Mouse (Mus musculus) lung, postnatal 36 days (tissue): ENCODE data around the gene Klhl3.
"Not testable (repeated sequence)": the region's sequence is repeated elsewhere in the genome, so short reads cannot be mapped to it uniquely, and the experiment has no call there.

Experiments used
- DNase-seq: peaks from one replicate; pipeline ENCODE4 v3.0.0; 2022; ENCODE audit warnings: mixed read lengths

The Klhl3 gene

DNA sequence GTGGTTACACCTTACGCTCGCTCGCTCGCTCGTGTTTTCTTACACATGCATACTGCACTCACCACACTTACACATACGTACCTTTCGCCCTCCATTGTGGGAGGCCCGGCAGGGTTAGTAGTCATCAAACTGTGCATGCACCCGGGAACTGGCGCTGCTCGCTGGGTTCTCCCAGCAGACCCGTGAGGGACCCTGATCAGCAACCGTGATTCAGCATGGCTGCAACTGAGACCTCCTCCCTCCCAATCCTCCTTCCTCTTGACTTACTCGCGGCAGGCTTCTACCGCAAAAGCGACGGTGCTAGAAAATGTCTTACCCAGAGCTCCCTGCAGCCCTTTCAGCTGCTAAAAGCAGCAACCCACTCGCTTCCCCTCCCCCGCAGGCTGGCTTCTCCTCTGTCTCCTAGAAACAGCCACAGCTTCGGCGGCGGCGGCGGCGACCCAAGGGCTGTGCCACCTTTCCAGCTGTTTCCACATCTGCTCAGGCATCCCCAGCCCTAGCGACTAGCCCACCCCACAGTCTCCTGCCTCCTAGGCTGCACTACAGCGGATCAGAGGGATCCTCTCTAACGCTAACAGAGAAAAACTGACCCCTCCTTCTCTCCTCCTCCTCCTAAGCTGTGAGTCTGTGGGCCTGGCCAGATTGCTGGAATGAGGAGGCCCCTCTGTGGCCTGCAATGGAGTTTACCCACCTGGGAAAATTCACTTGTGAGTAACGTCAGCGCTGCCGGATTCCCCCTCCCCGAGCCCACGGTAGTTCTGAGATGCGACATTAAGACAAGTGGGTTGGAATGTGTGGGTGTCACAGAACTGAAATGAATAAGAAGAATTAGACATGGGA lies at the start of gene Klhl3:
Klhl3 (minus strand) TSS at position 532 of the 840 bp plus-strand sequence.
- peak; percentile 73 for DNase-seq

GRCm38 (mm10) chr13:58160761-58161160 lies 47.4 kb upstream of the Klhl3 start:
- no peak for DNase-seq

DNA sequence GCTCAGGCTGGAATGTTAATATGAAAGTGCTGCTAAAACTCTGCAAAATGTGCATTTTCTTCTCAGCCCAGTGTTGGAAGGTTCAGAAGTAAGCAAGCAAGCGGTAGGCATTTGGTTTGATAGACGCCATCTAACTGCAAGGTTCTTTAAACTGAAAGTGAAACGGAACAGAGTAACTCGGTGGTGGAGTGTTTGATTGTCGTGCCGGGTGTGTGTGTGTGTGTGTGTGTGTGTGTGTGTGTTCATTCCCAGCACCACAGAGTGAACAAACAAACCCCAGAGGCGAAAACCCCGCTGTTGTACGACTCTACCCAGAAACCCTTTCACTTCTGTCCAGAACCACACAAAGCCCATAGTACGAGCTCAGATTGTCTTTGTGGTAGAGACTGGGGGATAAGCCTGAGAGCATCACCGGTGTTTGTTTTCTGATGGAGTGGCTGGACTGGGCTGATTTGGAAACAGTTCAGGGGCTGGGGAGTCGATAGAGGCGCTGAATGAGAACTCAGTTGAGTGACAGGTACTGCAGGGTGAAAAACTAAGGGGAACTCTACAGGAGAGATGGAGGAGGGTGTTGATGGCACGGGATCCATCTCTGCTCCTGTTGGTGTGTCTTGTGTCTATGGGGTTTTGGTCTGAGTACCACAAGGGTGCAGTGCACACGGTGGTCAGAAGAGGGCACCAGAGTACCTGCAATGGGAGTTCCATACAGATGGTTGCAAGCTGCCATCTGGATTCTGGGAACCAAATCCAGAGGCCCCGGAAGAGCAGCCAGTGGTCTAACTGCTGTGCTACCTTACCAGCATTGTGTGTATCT lies 44.9 kb upstream of the Klhl3 start:
- peak; percentile 93 for DNase-seq

DNA sequence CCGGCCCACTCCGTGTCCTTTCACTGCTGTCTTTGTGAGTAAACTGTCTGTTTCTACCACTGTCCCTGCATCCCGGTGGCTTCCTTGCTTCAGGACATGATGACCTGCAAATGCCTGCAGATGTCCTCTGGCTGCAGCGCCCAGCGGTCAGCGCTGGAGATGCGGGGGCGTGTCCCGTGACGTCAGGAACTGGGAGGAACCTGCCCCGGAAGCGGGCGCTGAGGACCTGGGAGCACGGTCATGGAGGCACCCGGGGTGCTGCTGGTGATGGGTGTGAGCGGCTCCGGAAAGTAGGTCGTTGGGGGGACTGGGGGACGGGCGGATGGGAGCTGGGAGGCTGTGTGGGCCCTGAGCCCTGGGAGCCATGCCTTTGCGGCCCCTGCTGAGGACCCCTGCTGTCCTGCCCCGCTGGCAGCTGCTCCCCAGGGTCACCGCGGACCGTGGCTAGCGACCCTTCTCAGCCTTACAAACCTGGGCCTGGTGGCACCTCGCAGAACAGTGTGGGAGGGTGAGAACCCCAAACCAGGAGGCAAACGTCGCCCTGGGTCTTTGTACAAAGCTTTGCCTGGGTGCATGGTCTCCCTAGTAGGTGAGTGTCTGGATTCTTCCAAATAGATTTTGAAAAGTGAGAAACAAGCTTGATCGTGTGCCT lies 44.2 kb upstream of the Klhl3 start, which contains the start of gene Idnk:
Idnk (plus strand) TSS at position 203 of the 652 bp plus-strand sequence.
- DNase-seq = peak; percentile 93

GRCm38 (mm10) chr13:58157036-58157435 lies 43.6 kb upstream of the Klhl3 start:
- DNase-seq = no peak

- peak; percentile 23 for DNase-seq
Observed at GRCm38 (mm10) chr13:58156031-58156430, 42.6 kb upstream of the Klhl3 start.

- no peak for DNase-seq
Observed at GRCm38 (mm10) chr13:58150442-58150841, 37.0 kb upstream of the Klhl3 start.

DNA sequence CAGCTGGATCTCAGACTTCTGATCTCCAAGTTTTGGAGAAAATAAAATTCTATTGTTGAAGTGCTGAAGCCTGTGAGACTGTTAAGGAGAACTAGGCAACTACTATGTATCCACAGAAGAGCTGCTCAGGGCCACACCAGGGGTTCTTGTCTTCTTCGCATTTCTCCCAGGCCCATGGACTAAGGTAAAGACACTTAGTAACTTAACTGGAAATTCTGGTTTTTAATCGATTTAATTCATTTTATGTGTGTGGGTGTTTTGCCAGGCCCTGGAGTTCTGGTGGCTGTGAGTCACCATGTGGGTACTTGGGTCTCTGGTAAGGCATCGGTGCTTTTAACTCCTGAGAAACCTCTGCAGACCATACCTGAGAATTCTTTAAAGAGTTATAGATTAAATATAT lies 36.2 kb upstream of the Klhl3 start:
- DNase-seq = no peak

DNA sequence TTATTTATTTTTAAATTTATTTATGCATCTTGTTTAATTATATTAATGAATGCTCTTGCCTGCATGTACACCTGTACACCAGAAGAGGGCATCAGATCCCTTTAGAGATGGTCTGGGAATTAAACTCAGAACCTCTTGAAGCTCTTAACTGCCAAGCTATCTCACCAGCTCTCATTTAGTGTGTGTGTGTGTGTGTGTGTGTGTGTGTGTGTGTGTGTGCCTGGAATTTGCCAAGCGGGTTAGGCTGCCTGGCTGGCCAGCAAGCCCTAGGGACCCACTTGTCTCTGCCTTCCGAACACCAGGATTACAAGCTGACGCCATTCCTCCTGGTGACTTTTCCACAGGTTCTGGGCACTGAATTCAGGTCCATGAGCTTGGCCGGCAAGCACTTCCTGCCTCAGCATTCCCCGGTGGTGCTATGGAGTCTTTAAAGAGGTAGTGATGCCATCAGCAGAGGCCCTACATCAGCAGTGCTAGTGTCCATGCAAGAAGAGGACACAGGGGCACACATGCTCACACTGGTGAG lies 35.7 kb upstream of the Klhl3 start:
- peak; percentile 57 for DNase-seq

DNA sequence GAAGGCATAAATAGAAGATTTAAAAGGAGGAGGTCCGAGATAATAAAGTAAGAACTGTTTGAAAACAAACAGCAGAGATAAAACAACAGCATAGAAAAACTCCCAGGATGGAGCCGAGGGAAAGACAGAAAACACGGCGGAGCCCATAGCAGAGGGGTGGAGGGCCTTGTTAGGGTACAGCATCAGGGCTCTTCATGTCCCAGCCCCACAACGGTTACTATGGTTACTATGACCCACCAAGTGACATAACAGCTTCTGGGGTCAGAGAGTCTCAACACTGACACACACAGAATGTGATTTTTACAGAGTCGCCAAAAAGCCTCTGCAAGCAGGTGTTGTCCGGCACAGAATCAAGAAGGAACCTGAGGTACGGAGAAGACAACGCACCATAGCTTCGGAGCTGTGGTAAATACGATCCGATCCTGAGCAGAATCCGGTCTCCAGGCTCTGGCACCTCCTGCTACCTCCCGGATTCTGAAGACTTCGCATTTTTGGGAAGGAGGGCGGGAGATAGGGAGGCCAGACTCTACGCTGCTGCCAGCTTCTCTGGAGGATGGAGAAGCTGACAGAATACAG lies 35.0 kb upstream of the Klhl3 start:
- peak; percentile 36 for DNase-seq

DNA sequence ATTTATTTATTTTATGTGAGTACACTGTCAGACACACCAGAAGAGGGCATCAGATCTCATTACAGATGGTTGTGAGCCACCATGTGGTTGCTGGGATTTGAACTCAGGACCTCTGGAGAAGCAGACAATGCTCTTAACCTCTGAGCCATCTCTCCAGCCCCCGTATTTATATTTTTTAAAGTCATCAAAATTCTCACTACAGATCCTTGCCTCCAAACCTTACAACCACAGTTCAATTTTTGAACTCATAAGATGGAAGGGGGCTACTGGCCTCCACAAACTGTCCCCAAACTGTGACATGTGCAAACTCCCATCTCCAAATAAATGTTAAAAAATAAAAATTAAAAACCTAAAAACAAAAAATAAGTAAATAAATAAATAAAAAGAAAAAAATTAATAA lies 34.4 kb upstream of the Klhl3 start:
- DNase-seq = no peak

DNA sequence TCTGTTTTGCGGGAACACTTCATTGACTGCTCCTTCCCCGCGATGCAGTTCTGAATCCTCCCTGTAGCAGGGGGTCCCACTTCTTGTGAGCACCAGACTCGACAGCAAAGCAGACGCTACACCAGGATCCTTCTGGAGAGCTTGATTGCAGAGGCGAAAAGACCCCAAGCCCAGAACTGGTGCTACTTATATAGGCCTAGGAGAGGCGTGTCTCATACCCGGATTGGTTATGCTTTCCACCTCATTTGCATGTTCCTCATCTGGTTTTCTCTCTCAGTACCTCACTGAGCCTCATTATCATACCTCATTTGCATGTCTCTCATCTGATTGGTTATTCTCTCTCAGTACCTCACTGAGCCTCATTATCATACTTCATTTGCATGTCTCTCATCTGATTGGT lies 33.2 kb upstream of the Klhl3 start:
- DNase-seq = not testable (repeated sequence)

DNA sequence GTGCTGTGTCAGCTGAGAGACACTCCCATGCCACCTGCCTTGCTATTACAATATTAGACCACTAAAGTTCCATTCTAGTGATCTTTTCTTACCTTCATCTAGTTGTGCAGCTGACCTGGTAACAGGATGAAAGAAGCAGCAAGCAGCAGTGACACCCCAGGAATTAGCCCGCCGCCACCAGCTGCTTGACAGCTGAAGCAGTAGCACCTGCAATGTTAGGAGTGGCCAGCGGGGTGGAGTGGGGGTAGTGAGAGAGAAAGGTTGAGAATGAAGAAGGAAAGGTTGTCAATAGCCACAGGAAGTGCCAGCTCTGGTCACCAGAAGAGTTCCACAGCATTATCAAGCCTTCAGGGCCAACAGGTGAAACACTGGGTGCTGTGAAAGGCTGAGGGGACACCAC lies 18.3 kb upstream of the Klhl3 start:
- DNase-seq = no peak

DNA sequence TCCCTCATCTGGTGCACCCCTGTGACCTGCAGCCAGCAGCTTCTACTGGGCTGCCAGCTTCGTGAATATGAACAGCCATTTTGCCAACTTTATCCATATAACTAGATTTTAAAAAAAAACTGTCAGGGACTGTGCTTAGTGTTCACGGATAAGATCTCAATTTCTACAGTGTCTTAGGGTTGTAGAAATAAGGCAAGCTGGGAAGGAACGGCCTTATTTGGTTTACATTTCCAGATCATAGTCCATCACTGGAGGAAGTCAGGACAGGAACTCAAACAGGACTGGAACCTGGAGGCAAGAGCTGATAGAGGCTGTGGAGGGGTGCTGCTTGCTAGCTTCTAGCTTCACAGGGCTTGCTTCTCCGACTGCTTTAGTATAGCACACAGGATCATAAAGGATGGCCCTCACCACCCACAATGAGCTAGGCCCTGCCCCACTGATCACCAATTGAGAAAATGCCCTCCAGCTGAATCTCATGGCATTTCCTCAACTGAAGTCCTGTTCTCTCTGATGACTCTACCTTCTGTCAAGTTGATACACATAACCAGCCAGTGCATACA lies 16.4 kb upstream of the Klhl3 start:
- no peak for DNase-seq

DNA sequence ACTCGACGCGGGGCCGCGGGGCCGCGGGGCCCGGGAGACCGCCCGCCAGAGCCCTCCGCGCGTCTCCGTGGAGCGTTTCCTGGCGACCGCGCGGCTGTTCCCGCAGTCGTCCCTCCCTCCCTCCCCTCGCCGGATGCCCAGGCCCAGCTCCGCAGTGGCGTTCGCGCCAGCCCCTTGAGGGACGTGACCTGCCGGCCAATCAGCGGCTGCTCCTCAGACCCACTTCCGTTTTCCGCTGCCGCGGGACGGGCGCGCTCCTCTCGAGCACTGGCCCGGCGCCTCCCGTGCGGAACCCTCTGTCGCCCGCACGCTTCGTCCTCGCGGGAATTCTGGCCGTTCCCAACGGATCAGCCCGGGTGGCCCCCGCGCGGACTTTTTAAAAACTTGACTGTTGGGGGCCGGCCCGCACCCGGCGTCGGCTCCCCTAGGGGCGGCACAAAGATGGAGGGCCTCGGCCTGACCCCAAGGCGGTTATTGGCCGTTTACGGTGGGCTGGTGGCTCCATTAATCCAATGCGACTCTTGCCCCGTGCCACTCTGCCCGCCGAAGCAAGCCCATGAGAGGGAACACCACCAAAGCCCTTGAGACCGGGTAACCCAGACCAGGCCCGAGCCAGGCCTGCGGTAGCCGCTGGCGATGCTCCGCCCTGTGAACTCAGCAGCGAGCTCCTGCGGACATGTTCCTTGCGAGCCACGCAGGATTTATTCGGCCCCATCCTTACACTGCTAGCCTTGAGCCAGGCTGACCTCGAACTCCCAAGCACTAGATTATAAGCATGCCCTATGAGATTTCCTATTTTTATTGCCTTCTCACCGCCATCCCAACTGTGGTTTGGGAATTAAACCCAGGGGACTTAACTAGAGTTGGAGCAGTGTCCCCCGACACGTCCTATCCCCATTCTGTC lies 15.6 kb upstream of the Klhl3 start:
- DNase-seq = peak; percentile 96

- DNase-seq = peak; percentile 94
Observed at GRCm38 (mm10) chr13:58128396-58128767, 15.0 kb upstream of the Klhl3 start, which contains the start of gene Hnrnpa0. Gene Hnrnpa0 (minus strand): TSS chr13:58128556.

GRCm38 (mm10) chr13:58127766-58128361 lies 14.5 kb upstream of the Klhl3 start:
- peak; percentile 33 for DNase-seq

- peak; percentile 11 for DNase-seq
Observed at GRCm38 (mm10) chr13:58126862-58127765, 13.7 kb upstream of the Klhl3 start.

- DNase-seq = peak; percentile 79
Observed at GRCm38 (mm10) chr13:58126126-58126525, 12.7 kb upstream of the Klhl3 start.

- DNase-seq = no peak
Observed at GRCm38 (mm10) chr13:58124989-58125388, 11.6 kb upstream of the Klhl3 start.
